Mouse (Mus musculus) natural killer cell, adult 2 months (primary cell): ENCODE data around the gene Neurl1a.
"Not testable (repeated sequence)": the region's sequence is repeated elsewhere in the genome, so short reads cannot be mapped to it uniquely, and the experiment has no call there.

Experiments used
- DNase-seq, 2 experiments: peaks; one replicate each; pipeline ENCODE4 v3.0.0; 2022; ENCODE audit warnings: low spot score in 2 of 2

Gene Neurl1a

GRCm38 (mm10) chr19:47178431-47179271, at the start of gene Neurl1a:
TSS of gene Neurl1a (plus strand) at chr19:47178820.
- no peak for DNase-seq

GRCm38 (mm10) chr19:47128835-47129234, 49.8 kb upstream of the Neurl1a start:
- no peak for DNase-seq

- no peak for DNase-seq
Observed at GRCm38 (mm10) chr19:47130551-47131125, 48.0 kb upstream of the Neurl1a start.

DNA sequence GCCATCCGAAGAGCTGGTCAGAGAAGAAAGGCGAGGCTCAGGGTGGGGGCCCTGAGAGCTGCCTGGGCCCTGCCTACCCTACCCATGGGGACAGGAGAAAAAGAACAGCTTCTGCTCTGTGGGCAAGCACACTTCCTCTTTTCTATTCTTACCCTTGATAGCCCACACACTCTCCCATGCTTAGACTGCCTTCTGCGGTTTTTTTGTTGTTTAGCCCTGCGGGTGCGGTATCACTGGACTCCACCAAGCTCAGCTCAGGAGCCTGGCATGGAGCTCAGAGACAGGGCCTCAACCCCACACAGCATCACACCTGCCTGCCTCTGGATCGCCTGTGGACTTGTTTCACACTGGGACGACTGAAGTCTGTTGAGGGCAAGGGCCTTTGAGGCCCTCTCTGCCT, 45.5 kb upstream of the Neurl1a start:
- DNase-seq = peak; percentile 52 to 71

DNA sequence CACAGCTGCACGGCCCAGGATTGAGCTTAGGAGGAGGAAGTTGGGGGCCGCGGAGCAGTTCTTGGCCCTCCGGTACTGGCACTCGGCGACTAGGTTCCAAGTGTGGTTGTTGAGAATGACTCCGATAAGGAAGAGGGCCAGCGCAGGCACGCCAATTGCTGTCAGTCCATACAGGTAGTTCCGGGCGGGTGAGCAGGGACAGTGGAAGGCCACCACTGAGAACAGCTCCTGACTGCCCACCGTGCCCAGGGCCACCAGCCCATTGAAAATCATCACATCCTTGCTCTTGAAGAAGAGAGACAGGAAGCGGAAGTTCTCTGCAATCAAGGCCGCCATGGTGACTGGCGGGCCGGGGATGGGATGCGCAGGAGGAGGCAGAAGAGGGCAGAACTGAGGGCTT, 43.1 kb upstream of the Neurl1a start:
- no peak for DNase-seq

- no peak for DNase-seq
Observed at GRCm38 (mm10) chr19:47136170-47136569, 42.5 kb upstream of the Neurl1a start.

DNA sequence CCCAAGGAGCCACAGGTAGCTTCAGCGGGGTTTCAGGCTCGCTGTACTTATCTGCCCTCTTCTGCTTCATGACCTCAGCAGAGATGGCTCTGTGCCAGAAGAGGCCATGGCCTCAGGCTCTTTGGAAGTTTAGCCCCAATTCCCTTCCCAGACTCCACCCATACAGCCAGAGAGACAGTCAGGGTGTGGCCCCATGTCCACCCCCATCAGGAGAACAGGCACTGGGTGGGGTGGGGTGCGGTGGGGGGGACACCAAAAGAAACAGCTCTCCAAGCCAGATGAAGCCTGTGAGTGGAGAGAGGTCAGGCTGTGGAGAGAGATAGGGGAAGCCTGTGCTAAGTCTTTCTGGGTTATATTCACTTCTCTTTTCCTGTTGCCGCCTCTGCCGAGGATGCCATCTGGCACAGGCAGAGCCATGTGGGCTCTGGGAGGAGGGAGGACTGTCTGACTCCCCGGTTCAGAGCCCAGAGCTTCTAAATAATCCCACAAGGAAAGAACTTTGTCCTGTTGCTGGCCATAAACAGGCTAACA, 41.5 kb upstream of the Neurl1a start:
- DNase-seq = peak in 1 of 2 experiments; percentile 18

DNA sequence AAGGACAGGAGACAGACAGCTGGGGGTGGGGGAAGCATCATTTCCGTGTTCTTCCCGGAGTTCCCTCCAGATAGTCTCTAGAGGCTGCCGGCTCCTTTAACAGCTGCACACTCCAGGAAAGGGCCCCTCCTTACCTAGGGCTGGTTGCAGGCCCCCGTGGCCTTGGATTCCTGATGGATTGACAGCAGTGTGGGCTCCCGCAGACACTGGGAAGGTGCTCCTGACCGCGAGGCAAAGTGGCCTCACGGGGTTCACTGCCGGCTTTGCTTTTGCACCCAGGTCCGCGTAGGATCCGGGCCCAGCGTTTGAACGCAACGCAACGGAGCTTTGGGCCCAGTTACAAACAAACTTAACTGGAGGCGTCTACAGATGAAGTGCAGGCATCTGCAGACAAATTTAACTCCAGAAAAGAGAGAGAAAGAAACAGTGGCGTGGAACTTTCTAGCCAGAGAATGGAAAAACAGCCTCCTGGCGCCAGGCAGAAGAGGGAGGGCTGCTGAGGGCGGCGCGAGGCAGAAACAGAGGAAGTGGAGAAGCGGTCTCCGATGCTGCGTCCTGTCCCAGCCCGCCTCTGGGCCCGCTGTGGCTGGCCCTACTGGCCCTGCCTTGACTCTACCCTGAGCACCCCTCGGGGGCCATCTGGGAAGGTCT, 40.7 kb upstream of the Neurl1a start, which contains the start of gene Calhm2:
Calhm2 (minus strand) TSS at position 524 of the 651 bp plus-strand sequence.
- peak; percentile 38 to 42 for DNase-seq

DNA sequence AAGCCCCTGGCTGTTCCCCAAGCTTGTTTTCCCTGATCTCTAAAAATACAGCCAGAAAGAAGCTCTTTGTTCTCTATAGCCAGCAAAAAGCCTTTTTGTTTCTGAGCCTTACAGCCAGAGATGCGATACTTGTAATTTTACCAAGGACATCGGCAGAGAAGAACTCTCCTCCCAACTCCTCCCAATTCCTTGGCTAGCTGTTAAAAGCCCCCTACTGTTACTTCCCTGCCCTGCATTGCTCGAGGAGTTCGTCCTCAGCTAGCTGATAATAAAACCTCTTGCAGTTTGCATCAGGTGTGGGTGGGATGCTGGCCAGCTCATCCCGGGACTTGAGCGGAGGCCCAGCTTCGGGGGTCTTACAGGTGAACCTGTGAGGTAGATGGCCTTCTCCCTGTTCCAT, 39.0 kb upstream of the Neurl1a start:
- not testable (repeated sequence) for DNase-seq

- no peak for DNase-seq
Observed at GRCm38 (mm10) chr19:47142438-47142837, 36.2 kb upstream of the Neurl1a start.

DNA sequence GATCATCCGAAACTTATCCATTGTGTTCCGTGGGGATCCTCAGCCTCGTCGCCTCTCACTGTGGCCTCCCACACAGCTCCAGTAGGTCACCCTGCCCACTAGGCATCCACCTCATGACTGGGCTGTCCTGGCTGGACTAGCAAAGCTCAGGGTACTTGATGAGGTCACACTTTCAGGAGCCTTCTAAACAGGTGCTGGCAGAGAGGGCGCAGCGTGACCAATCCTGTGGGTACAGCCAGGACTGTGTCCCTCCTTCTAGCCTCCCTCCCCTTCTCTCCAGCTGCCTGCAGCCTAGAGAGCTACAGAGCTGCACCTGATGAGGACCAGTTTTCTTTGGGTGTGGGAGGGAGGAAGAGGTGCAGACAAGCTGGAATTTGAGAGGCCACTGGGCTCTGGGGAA, 34.5 kb upstream of the Neurl1a start, which contains the start of gene Calhm1:
Calhm1 (minus strand) TSS at position 101 of the 400 bp plus-strand sequence.
- DNase-seq = no peak

GRCm38 (mm10) chr19:47148267-47148847, 30.3 kb upstream of the Neurl1a start:
- no peak for DNase-seq

- no peak for DNase-seq
Observed at GRCm38 (mm10) chr19:47149854-47150253, 28.8 kb upstream of the Neurl1a start.

GRCm38 (mm10) chr19:47151332-47152061, 27.1 kb upstream of the Neurl1a start:
- DNase-seq = no peak

- DNase-seq = no peak
Observed at GRCm38 (mm10) chr19:47152062-47152369, 26.6 kb upstream of the Neurl1a start.

DNA sequence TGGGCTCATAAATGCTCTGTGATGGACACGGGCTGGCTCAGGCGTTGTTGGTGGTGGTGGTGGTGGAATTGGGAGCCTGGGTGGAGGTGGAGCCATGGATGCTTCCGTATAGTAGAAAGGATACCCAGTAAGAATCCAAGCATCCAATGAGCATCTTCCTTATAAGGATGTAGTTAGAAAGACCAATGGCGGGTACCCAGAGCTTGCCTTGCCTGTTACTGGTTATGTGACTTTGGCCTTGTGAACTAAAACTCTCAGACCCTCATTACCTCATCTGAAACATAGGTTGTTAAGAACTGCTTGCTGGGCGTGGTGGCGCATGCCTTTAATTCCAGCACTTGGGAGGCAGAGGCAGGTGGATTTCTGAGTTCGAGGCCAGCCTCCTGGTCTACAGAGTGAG, 24.9 kb upstream of the Neurl1a start:
- no peak for DNase-seq

GRCm38 (mm10) chr19:47157664-47158063, 21.0 kb upstream of the Neurl1a start, which contains the start of gene Calhm3:
TSS of gene Calhm3 (minus strand) at chr19:47157764.
- DNase-seq = no peak

DNA sequence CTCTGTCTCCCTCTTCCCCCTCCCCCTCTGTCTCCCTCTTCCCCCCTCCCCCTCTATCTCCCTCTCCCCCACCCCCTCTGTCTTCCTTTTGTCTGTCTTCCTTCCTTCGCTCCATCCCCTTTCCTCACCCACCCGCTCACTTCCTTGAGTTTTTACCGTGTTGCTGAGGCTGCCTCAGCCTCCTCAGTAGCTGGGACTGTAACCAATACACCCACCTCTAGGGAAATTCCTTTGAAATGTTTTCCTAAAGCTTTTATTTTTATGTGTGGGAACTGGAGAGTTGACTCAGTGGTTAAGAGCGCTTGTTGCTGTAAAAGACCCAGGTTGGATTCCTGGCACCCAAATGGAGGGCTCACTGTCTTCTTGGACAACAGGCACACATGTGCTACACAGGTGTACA, 17.0 kb upstream of the Neurl1a start:
- no peak for DNase-seq

DNA sequence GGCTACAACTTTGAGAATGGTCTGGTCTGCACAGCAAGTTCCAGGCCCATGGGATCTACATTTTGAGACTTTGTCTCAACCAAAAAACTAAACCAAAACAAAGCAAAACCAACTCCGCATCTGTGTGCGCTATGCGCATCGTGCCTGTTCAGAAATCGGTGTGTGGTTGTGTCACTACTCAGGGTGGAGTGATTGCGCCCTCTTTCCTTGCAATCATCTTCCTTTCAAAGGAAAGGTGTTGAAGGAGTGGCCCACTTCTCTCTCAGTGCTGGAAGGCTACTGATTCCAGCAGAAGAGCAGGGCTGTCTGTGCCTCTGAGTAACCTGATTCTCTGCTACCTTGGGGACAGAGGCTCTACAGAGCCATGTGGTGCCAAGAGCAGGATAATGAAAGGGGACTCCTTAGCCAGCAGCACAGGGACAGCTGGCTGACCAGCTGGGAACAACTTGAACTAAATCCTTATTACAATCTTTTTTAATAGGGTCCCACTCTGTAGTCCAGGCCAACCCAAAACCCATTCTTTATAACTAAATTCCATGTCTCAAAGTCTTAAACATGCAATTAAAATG, 15.4 kb upstream of the Neurl1a start:
- no peak for DNase-seq

DNA sequence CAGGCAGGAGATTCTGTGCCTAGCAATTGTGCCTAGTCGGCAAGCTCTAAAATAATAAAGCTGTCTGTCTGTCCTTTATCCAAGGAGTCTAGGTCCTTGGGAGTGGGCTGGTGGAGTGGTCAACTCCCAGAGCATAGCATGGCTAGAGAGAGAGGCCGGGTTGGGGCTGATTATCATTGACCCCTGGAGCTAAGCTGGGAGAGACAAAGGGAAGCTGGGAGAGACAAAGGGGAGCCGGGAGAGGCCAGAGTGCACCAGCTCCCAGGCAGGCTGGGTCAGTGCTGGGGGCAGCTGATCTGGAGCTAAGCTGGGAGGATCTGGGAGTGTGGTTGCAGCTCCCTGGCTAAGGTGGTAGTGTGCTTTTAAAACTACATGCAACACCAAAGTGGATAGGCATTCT, 11.9 kb upstream of the Neurl1a start:
- no peak for DNase-seq

DNA sequence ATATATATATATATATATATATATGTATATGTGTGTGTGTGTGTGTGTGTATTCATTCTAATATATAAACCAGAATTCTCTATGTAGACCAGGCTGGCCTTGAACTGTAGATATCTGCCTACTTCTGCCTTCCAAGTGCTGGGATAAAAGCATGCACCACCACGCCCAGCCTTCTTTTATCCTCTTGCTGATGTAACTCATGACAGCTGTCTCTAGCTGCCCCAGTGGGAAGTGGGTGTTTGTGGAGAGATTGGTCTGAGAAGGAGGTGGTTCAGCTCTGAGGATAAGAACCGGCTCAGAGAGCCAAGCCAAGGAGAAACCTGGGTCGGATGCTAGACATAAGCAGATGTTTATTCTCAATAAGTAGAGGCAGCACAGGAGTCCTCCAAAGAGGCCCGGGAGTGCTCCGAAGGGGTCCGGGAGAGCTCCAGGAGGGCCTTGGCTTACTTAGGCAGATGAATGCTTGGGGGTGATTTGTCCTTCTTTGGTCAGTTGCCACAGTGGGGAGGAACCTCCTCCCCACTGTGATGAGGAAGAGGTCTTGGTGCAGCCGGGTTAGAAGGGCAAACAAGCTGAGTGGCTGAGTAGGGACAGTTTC, 10.9 kb upstream of the Neurl1a start:
- no peak for DNase-seq
